Mouse (Mus musculus) bone marrow, adult 2 months (tissue): Measurements from ENCODE around the gene Tmem212. TPM values are rescaled to one million over a fixed set of nuclear protein-coding genes. Genes with fewer than 3 reads are reported as not detected.

Source experiments
- H3K27ac ChIP-seq: fragments of 200-500 bp; 2 replicates; pipeline ENCODE4 v1.5.1; 2012; ENCODE audit warnings: low read depth, mild to moderate bottlenecking, control low read depth, inconsistent platforms, low read length; ENCODE audit not compliant: control insufficient read depth, poor library complexity, insufficient read depth
- H3K4me1 ChIP-seq: fragments of 200-500 bp; 2 replicates; pipeline ENCODE4 v1.6.1; 2011; ENCODE audit warnings: low read length; ENCODE audit not compliant: control insufficient read depth, insufficient read depth
- H3K4me3 ChIP-seq: fragments of 200-500 bp; replicated peaks from 2 replicates; pipeline ENCODE3; 2011; ENCODE audit warnings: mild to moderate bottlenecking, low read depth, low read length, control low read depth; ENCODE audit not compliant: control insufficient read depth
- CTCF ChIP-seq: fragments of 200-500 bp; IDR thresholded peaks from 2 replicates; pipeline ENCODE4 v1.5.1; 2011; ENCODE audit warnings: low read length, control low read depth; ENCODE audit not compliant: control insufficient read depth, insufficient read depth
- POLR2A ChIP-seq: fragments of 200-500 bp; IDR thresholded peaks from 2 replicates; pipeline ENCODE4 v1.6.1; 2011; ENCODE audit warnings: low read depth, mild to moderate bottlenecking, control low read depth, low read length, borderline replicate concordance; ENCODE audit not compliant: control insufficient read depth
- WGBS: fragments of 180-500 bp; shearing (Covaris S2); methylation state at CpG from one replicate; pipeline ENCODE4 v1.1.7; 2018; 5-methylcytosine and 5-hydroxymethylcytosine counted together
- polyA plus RNA-seq: library from polyadenylated mRNA; stranded (reverse); fragments of >200 nt; gene quantifications from 2 replicates; pipeline ENCODE4 v1.2.4, GENCODE M21; 2011; ENCODE audit warnings: low replicate concordance; ENCODE audit not compliant: missing spikeins, insufficient read depth, insufficient read length

The Tmem212 gene
- polyA plus RNA-seq, 1 experiment, result not detected

- no peak overlapping the region for H3K27ac ChIP-seq
- no peak for TF ChIP-seq POLR2A
- no peak for TF ChIP-seq CTCF
- H3K4me3 ChIP-seq, result no peak overlapping the region
- 74% methylated on average over 7 of the region's 7 CpGs for WGBS
- no peaks in the 10 kb centered on the region for H3K4me1 ChIP-seq
Observed at GRCm38 (mm10) chr3:27878854-27879610, 17.1 kb downstream of the Tmem212 start.

- no peaks in the 10 kb centered on the region for H3K4me1 ChIP-seq
- H3K4me3 ChIP-seq, result no peak overlapping the region
- 81% methylated on average over 9 of the region's 9 CpGs for WGBS
- H3K27ac ChIP-seq, result no peak overlapping the region
- TF ChIP-seq POLR2A, result no peak
- no peak for TF ChIP-seq CTCF
Observed at GRCm38 (mm10) chr3:27873268-27874073, 22.7 kb downstream of the Tmem212 start.

- Histone ChIP-seq H3K4me1 (no peaks in the 10 kb centered on the region), H3K4me3 (no peak overlapping the region), H3K27ac (no peak overlapping the region)
- TF ChIP-seq CTCF (no peak), POLR2A (no peak)
- WGBS, result 83% methylated on average over 4 of the region's 4 CpGs
Observed at GRCm38 (mm10) chr3:27872429-27872828, 23.7 kb downstream of the Tmem212 start.

- H3K27ac ChIP-seq, result no peak overlapping the region
- no peak overlapping the region for H3K4me3 ChIP-seq
- TF ChIP-seq POLR2A (no peak), CTCF (no peak)
- H3K4me1 ChIP-seq, result no peaks in the 10 kb centered on the region
- WGBS, result 80% methylated on average over 3 of the region's 3 CpGs
Observed at GRCm38 (mm10) chr3:27871891-27872290, 24.3 kb downstream of the Tmem212 start.

- 80% methylated on average over 4 of the region's 4 CpGs for WGBS
- H3K4me3 ChIP-seq, result no peak overlapping the region
- no peaks in the 10 kb centered on the region for H3K4me1 ChIP-seq
- TF ChIP-seq CTCF (no peak), POLR2A (no peak)
- no peak overlapping the region for H3K27ac ChIP-seq
Observed at GRCm38 (mm10) chr3:27871371-27871770, 24.8 kb downstream of the Tmem212 start.

GRCm38 (mm10) chr3:27868681-27869080 lies 27.5 kb downstream of the Tmem212 start:
- Histone ChIP-seq H3K4me1 (no peaks in the 10 kb centered on the region), H3K27ac (no peak overlapping the region), H3K4me3 (no peak overlapping the region)
- WGBS, result 83% methylated on average over 3 of the region's 3 CpGs
- TF ChIP-seq POLR2A (no peak), CTCF (no peak)

GRCm38 (mm10) chr3:27867731-27868130 lies 28.4 kb downstream of the Tmem212 start:
- no peak overlapping the region for H3K27ac ChIP-seq
- no peak for TF ChIP-seq CTCF
- TF ChIP-seq POLR2A, result no peak
- no peaks in the 10 kb centered on the region for H3K4me1 ChIP-seq
- H3K4me3 ChIP-seq, result no peak overlapping the region
- 67% methylated on average over 3 of the region's 3 CpGs for WGBS
